Mouse (Mus musculus): ENCODE measurements around the gene H2-Q7. TPM values are rescaled to one million over a fixed set of nuclear protein-coding genes. Genes with fewer than 3 reads are reported as not detected.
"Not testable (repeated sequence)": the region's sequence is repeated elsewhere in the genome, so short reads cannot be mapped to it uniquely, and the experiment has no call there.

Gene H2-Q7
- polyA plus RNA-seq, 1 experiment from 2014 or later: 2.4 TPM

DNA sequence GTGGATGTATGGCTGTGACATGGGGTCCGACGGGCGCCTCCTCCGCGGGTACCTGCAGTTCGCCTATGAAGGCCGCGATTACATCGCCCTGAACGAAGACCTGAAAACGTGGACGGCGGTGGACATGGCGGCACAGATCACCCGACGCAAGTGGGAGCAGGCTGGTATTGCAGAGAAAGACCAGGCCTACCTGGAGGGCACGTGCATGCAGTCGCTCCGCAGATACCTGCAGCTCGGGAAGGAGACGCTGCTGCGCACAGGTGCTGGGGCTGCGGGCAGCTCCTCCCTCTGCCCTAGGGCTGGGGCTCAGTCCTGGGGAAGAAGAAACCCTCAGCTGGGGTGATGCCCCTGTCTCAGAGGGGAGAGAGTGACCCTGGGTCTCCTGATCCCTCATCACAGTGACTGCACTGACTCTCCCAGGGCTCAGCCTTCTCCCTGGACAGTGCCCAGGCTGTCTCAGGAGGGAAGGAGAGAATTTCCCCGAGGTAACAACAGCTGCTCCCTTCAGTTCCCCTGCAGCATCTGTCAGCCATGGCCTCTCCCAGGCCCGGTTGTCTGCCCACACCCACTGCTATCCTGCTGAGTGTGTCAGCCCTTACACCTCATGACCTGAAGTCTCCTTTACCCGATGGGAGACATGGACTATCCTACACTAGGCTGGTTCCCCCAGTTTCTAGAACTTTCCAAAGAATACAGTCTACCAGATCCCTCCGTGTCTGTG lies 1.1 kb downstream of the H2-Q7 start:
- not testable (repeated sequence) for H3K9ac ChIP-seq; H3K4me2 ChIP-seq; H3K4me1 ChIP-seq (replicated peaks); H3K36me3 ChIP-seq; ATAC-seq (ENCODE audit: low FRiP score); H3K4me3 ChIP-seq; H3K27ac ChIP-seq; H3K9me3 ChIP-seq
- H3K27me3 ChIP-seq: peaks cover 25% of the 10 kb centered on the region
- WGBS: 41% methylated on average over 27 of the region's 27 CpGs

GRCm38 (mm10) chr17:35442376-35442775 lies 3.4 kb downstream of the H2-Q7 start:
- not testable (repeated sequence) for H3K4me2 ChIP-seq

GRCm38 (mm10) chr17:35444510-35444909 lies 5.6 kb downstream of the H2-Q7 start:
- H3K27me3 ChIP-seq; H3K9me3 ChIP-seq; H3K4me2 ChIP-seq; H3K4me1 ChIP-seq (replicated peaks); H3K4me3 ChIP-seq; ATAC-seq (ENCODE audit: low FRiP score); H3K27ac ChIP-seq; H3K9ac ChIP-seq; H3K36me3 ChIP-seq: not testable (repeated sequence)
- 87% methylated on average over 2 of the region's 2 CpGs for WGBS

More at GRCm38 (mm10) chr17:35442376-35442775, 3.4 kb downstream of the H2-Q7 start:
- peaks cover 19% of the 10 kb centered on the region for H3K27me3 ChIP-seq
- H3K4me1 ChIP-seq (replicated peaks); H3K9ac ChIP-seq; H3K9me3 ChIP-seq; H3K4me3 ChIP-seq; H3K36me3 ChIP-seq; H3K27ac ChIP-seq; ATAC-seq (ENCODE audit: low FRiP score): not testable (repeated sequence)
- 95% methylated on average over 2 of the region's 2 CpGs for WGBS

- not testable (repeated sequence) for H3K36me3 ChIP-seq; H3K27ac ChIP-seq; H3K4me1 ChIP-seq (replicated peaks); H3K9me3 ChIP-seq; H3K27me3 ChIP-seq; H3K9ac ChIP-seq; H3K4me2 ChIP-seq; H3K4me3 ChIP-seq; ATAC-seq (ENCODE audit: low FRiP score)
- no CpG with 5 or more reads among the region's 1 CpGs for WGBS
These were observed 19.3 kb downstream of the H2-Q7 start for GRCm38 (mm10) chr17:35458247-35458646.

GRCm38 (mm10) chr17:35460513-35461341 lies 21.8 kb downstream of the H2-Q7 start:
- not testable (repeated sequence) for H3K27ac ChIP-seq; H3K9me3 ChIP-seq; H3K4me1 ChIP-seq (replicated peaks); H3K27me3 ChIP-seq; H3K36me3 ChIP-seq; H3K4me2 ChIP-seq; H3K4me3 ChIP-seq; H3K9ac ChIP-seq
- WGBS: no CpG with 5 or more reads among the region's 9 CpGs
- ATAC-seq (ENCODE audit: low FRiP score): peak; percentile 43; the same call in 1 of the 2 replicates

- ATAC-seq (ENCODE audit: low FRiP score): not testable (repeated sequence)
- WGBS: 5% methylated on average over 8 of the region's 8 CpGs
These were observed 26.7 kb downstream of the H2-Q7 start for GRCm38 (mm10) chr17:35465651-35466050.

DNA sequence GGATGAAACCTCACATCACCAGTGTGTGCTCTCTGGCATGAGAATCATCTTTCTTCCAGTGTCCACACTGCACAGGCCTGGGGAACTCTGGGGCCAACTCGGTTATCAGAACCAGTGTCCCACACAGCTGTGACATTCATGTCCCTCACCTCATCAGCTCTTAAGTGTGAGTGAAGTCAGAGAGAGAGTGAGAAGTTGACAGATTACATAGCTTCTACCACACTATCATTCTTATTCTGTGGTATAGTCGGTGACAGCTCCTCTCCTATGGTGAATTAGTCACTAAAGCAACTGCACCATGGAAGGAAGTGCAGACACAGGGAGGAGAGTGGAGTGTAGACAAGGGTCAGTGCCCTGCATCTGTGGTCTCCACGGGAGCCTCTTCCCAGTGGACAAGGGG lies 30.0 kb downstream of the H2-Q7 start:
- Histone ChIP-seq H3K4me1 (replicated peaks) (peaks cover 12% of the 10 kb centered on the region), H3K27me3 (peaks cover 41% of the 10 kb centered on the region)
- not testable (repeated sequence) for H3K4me2 ChIP-seq; H3K36me3 ChIP-seq; ATAC-seq (ENCODE audit: low FRiP score); H3K9me3 ChIP-seq; H3K4me3 ChIP-seq; H3K9ac ChIP-seq; H3K27ac ChIP-seq
- 52% methylated on average over 3 of the region's 3 CpGs for WGBS

More at GRCm38 (mm10) chr17:35465651-35466050, 26.7 kb downstream of the H2-Q7 start:
- H3K27me3 ChIP-seq: peaks cover 24% of the 10 kb centered on the region
- not testable (repeated sequence) for H3K9me3 ChIP-seq, H3K36me3 ChIP-seq, H3K4me2 ChIP-seq, H3K27ac ChIP-seq, H3K4me3 ChIP-seq, H3K9ac ChIP-seq
- H3K4me1 ChIP-seq (replicated peaks): peaks cover 11% of the 10 kb centered on the region

GRCm38 (mm10) chr17:35469842-35470751 lies 31.1 kb downstream of the H2-Q7 start, which contains the start of gene H2-Q10:
Gene H2-Q10, plus strand, starts transcription at chr17:35470089.
- ATAC-seq (ENCODE audit: low FRiP score): no peak; the same call in 1 of the 2 replicates
- peaks cover 12% of the 10 kb centered on the region for H3K4me1 ChIP-seq (replicated peaks)
- WGBS: 1% methylated on average over 79 of the region's 80 CpGs
- peak within 1 kb of the TSS; percentile 44 for H3K4me3 ChIP-seq
- H3K9ac ChIP-seq: peak within 1 kb of the TSS; percentile 66; the same call in 1 of the 2 replicates
- no peak within 1 kb of the TSS for H3K27ac ChIP-seq
- H3K9me3 ChIP-seq: no peaks in the 10 kb centered on the region
- peaks cover 45% of the 10 kb centered on the region for H3K27me3 ChIP-seq
- no peaks in the 10 kb centered on the region for H3K36me3 ChIP-seq
- H3K4me2 ChIP-seq: peak within 1 kb of the TSS; percentile 71

GRCm38 (mm10) chr17:35484066-35484465 lies 45.1 kb downstream of the H2-Q7 start:
- Histone ChIP-seq H3K27me3 (no peaks in the 10 kb centered on the region), H3K9me3 (no peaks in the 10 kb centered on the region), H3K27ac (no peak overlapping the region), H3K9ac (no peak overlapping the region), H3K4me3 (no peak overlapping the region), H3K4me2 (no peak overlapping the region), H3K4me1 (replicated peaks) (0 out of 2 replicates have a peak, but pooled peaks cover 3% of the 10 kb centered on the region), H3K36me3 (no peaks in the 10 kb centered on the region)
- ATAC-seq (ENCODE audit: low FRiP score): no peak
- WGBS: 1% methylated on average over 9 of the region's 9 CpGs

DNA sequence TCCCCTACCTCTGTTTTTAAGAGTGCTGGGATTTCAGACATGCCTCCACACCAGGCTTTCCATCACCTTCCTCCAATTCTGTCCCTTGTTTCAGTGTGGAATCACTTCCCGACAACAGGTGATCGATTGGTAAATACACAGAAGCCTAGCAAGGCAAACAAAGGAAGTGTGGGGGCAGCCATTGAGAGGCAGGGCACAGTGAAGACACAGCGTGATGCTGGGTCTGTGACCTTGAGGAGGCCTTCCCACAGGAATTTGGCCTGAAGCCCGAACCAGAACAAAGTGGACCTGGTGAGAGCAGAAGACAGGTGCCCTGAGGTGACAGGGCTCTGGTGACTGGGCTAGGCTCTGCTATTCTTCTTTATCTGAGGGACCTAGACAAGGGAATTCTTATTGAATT lies 46.7 kb downstream of the H2-Q7 start:
- Histone ChIP-seq H3K9me3 (no peaks in the 10 kb centered on the region), H3K4me3 (no peak overlapping the region)

GRCm38 (mm10) chr17:35486726-35487125 lies 47.8 kb downstream of the H2-Q7 start:
- Histone ChIP-seq H3K4me1 (replicated peaks) (peaks cover 7% of the 10 kb centered on the region; the same call in 1 of the 2 replicates), H3K4me3 (no peak overlapping the region), H3K9me3 (no peaks in the 10 kb centered on the region), H3K9ac (no peak overlapping the region), H3K27ac (no peak overlapping the region), H3K4me2 (no peak overlapping the region), H3K27me3 (no peaks in the 10 kb centered on the region), H3K36me3 (no peaks in the 10 kb centered on the region)
- no peak for ATAC-seq (ENCODE audit: low FRiP score)
- 65% methylated on average over 10 of the region's 10 CpGs for WGBS

More for the DNA sequence above, 46.7 kb downstream of the H2-Q7 start:
- H3K27me3 ChIP-seq: no peaks in the 10 kb centered on the region
- 22% methylated on average over 4 of the region's 4 CpGs for WGBS
- H3K9ac ChIP-seq: no peak overlapping the region
- no peak for ATAC-seq (ENCODE audit: low FRiP score)
- H3K4me2 ChIP-seq: no peak overlapping the region
- no peaks in the 10 kb centered on the region for H3K36me3 ChIP-seq
- H3K4me1 ChIP-seq (replicated peaks): peaks cover 7% of the 10 kb centered on the region; the same call in 1 of the 2 replicates
- no peak overlapping the region for H3K27ac ChIP-seq

DNA sequence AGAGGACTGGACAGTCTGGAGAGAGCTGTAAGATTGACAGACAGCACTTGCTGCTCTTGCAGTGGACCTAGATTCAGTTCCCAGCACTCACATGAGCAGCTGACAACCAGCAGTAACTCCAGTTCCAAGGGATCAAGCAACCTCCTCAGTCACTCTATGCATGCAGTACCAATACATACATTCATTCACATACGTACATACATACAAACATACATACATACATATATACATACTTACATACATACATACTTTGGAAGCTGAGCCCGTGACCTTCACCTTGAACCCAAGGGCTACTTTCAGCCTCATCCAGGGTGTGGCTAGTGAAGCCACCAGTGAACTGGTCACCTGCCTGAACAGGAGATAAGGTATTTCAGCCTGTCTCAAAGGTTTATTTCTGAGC lies 49.1 kb downstream of the H2-Q7 start:
- WGBS: 100% methylated on average over 2 of the region's 2 CpGs

More for the DNA sequence above, 49.1 kb downstream of the H2-Q7 start:
- Histone ChIP-seq H3K4me1 (replicated peaks) (peaks cover 7% of the 10 kb centered on the region; the same call in 1 of the 2 replicates), H3K27me3 (no peaks in the 10 kb centered on the region), H3K27ac (no peak overlapping the region), H3K4me2 (no peak overlapping the region), H3K4me3 (no peak overlapping the region), H3K9me3 (no peaks in the 10 kb centered on the region), H3K9ac (no peak overlapping the region), H3K36me3 (no peaks in the 10 kb centered on the region)
- ATAC-seq (ENCODE audit: low FRiP score): no peak

Data from hindbrain, embryonic 13.5 days (tissue).